Mouse (Mus musculus) brain, embryonic 14.5 days (tissue): ENCODE results near the gene Nbl1.

Experiments used
- CTCF ChIP-seq: fragments of 200-500 bp; IDR thresholded peaks from 2 replicates; pipeline ENCODE4 v1.5.1; 2012; ENCODE audit warnings: inconsistent platforms, mild to moderate bottlenecking, moderate library complexity, borderline replicate concordance; ENCODE audit not compliant: insufficient read depth, insufficient read length; ENCODE audit errors: extremely low read depth
- POLR2A ChIP-seq: fragments of 200-500 bp; IDR thresholded peaks from 2 replicates; pipeline ENCODE4 v1.6.1; 2012; ENCODE audit warnings: mild to moderate bottlenecking, inconsistent platforms, borderline replicate concordance; ENCODE audit not compliant: poor library complexity, insufficient read depth, insufficient read length, severe bottlenecking; ENCODE audit errors: extremely low read depth

GRCm38 (mm10) chr4:139136011-139136410 lies 43.2 kb upstream of the Nbl1 start:
- TF ChIP-seq CTCF (no peak), POLR2A (no peak)
